Mouse (Mus musculus) hindbrain, embryonic 14.5 days (tissue): ENCODE measurements around the gene Gm45337. TPM values are rescaled to one million over a fixed set of nuclear protein-coding genes. Genes with fewer than 3 reads are reported as not detected.
A peak's percentile ranks its signal among the peaks of the same experiment; 100 is the strongest.
"Not testable (repeated sequence)": the region's sequence is repeated elsewhere in the genome, so short reads cannot be mapped to it uniquely, and the experiment has no call there.

ENCODE experiments used
- ATAC-seq: fragments of 200-750 bp; cut with Nextera tagmentation; 2 replicates; pipeline ENCODE4 v1.8.0; 2017; ENCODE audit warnings: moderate number of reproducible peaks, mild to moderate bottlenecking, moderate TSS enrichment, moderate library complexity; ENCODE audit not compliant: low FRiP score
- DNase-seq: peaks from one replicate; pipeline ENCODE4 v3.0.0-alpha.2; 2015; ENCODE audit warnings: low spot score
- H3K27ac ChIP-seq: fragments of 300-500 bp; sonication (generic); 2 replicates; pipeline ENCODE4 v1.5.1; 2014; ENCODE audit warnings: mild to moderate bottlenecking, moderate library complexity
- H3K27me3 ChIP-seq: fragments of 300-500 bp; sonication (generic); 2 replicates; pipeline ENCODE4 v1.6.1; 2014; ENCODE audit warnings: mild to moderate bottlenecking, low read length, mixed read lengths; ENCODE audit not compliant: control insufficient read depth, insufficient read depth
- H3K36me3 ChIP-seq: fragments of 300-500 bp; sonication (generic); replicated peaks from 2 replicates; pipeline ENCODE4 v1.6.1; 2014; ENCODE audit not compliant: control insufficient read depth, insufficient read depth
- H3K4me1 ChIP-seq: fragments of 300-500 bp; sonication (generic); replicated peaks from 2 replicates; pipeline ENCODE4 v1.6.1; 2014; ENCODE audit warnings: antibody characterized with exemption, low read length, mixed read lengths; ENCODE audit not compliant: control insufficient read depth, insufficient read depth
- H3K4me2 ChIP-seq: fragments of 300-500 bp; sonication (generic); replicated peaks from 2 replicates; pipeline ENCODE4 v1.6.1; 2014; ENCODE audit warnings: mild to moderate bottlenecking, moderate library complexity
- H3K4me3 ChIP-seq: fragments of 300-500 bp; sonication (generic); replicated peaks from 2 replicates; pipeline ENCODE4 v1.5.1; 2014; ENCODE audit warnings: mild to moderate bottlenecking, low read length
- H3K9ac ChIP-seq: fragments of 300-500 bp; sonication (generic); 2 replicates; pipeline ENCODE4 v1.6.1; 2014
- H3K9me3 ChIP-seq: fragments of 300-500 bp; sonication (generic); 2 replicates; pipeline ENCODE4 v1.6.1; 2016; ENCODE audit warnings: low read length; ENCODE audit not compliant: control insufficient read depth
- WGBS: fragments of 180-500 bp; shearing (Covaris S2); extraction: QIAGEN DNeasy Blood & Tissue Kit; methylation state at CpG from one replicate; pipeline ENCODE4 v1.1.7; 2014; 5-methylcytosine and 5-hydroxymethylcytosine counted together
- polyA plus RNA-seq: library from polyadenylated mRNA; unstranded; fragments of >200 nt; fragmentation: Nextera tagmentation; extraction: Ambion mirVana; gene quantifications from 2 replicates; pipeline ENCODE4 v1.2.1, GENCODE M21; 2014

Gene Gm45337
- 0.15 TPM in 1 of 2 replicates, not detected in the other for polyA plus RNA-seq

DNA sequence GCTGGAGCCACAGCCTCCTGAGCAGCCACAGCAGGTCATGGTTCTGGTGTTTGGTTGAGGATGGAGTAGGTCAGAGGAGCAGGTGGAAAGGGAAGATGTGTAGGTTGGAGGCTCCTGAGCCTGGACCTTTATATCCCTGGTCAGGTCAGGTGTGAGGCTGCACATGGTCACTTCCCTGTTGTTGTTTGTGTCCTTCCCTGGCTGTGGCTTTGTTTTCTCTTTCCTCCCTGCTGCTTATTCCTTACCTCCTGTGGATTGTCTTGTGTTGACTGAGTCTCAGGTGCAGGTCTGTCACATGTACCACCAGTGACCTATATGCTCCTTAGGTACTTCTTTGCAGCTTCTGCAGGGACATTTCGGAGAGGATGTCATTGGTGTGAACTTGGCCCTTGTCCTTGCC, at the start of gene Gm45337:
Gene Gm45337 (minus strand): TSS at position 101 of the 400 bp plus-strand sequence.
- DNase-seq: no peak
- no peaks in the 10 kb centered on the region for H3K9me3 ChIP-seq

GRCm38 (mm10) chr7:142190289-142190688, 45.9 kb upstream of the Gm45337 start, which contains the start of gene Gm10153:
TSS of gene Gm10153 (minus strand) at chr7:142190389.
- H3K9ac ChIP-seq: no peak within 1 kb of the TSS
- ATAC-seq (no peak), DNase-seq (no peak)
- no peak within 1 kb of the TSS for H3K4me2 ChIP-seq
- H3K27ac ChIP-seq: no peak within 1 kb of the TSS
- H3K36me3 ChIP-seq: no peaks in the 10 kb centered on the region
- no peaks in the 10 kb centered on the region for H3K4me1 ChIP-seq
- WGBS: 41% methylated on average over 2 of the region's 2 CpGs
- no peaks in the 10 kb centered on the region for H3K27me3 ChIP-seq
- no peaks in the 10 kb centered on the region for H3K9me3 ChIP-seq
- no peak within 1 kb of the TSS for H3K4me3 ChIP-seq

More for the DNA sequence above, at the start of gene Gm45337:
- Histone ChIP-seq H3K4me1 (no peaks in the 10 kb centered on the region), H3K27me3 (no peaks in the 10 kb centered on the region), H3K27ac (no peak within 1 kb of the TSS), H3K4me3 (no peak within 1 kb of the TSS), H3K9ac (no peak within 1 kb of the TSS), H3K36me3 (no peaks in the 10 kb centered on the region), H3K4me2 (no peak within 1 kb of the TSS)
- WGBS: 73% methylated on average over 1 of the region's 1 CpGs
- no peak for ATAC-seq

GRCm38 (mm10) chr7:142188156-142188555, 43.7 kb upstream of the Gm45337 start:
- Histone ChIP-seq H3K4me2 (no peak overlapping the region), H3K27ac (no peak overlapping the region), H3K27me3 (no peaks in the 10 kb centered on the region), H3K4me1 (no peaks in the 10 kb centered on the region), H3K9me3 (no peaks in the 10 kb centered on the region), H3K9ac (no peak overlapping the region), H3K4me3 (no peak overlapping the region), H3K36me3 (no peaks in the 10 kb centered on the region)
- ATAC-seq (no peak), DNase-seq (no peak)
- 68% methylated on average over 2 of the region's 2 CpGs for WGBS

DNA sequence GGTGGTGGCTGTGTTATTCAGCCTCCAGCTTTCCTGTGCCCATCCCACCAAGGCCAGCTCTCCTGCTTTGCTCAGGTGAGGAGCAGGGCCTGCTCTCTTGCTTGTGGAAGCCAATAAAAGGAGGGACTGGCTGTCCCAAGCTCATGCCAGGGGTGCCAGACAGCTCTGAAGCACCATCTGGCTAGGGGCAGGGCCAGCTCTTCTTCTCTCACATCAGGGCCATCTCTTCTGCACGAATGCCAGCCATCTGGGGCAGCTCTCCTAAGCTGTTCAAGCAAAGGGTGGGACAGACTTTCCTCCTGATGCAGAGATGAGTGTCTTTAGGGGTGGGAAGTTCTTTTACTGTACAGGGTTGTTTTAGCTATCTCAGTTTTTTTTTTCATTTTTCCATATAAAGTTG, 36.6 kb upstream of the Gm45337 start:
- no peak overlapping the region for H3K9ac ChIP-seq
- H3K36me3 ChIP-seq: no peaks in the 10 kb centered on the region
- H3K4me1 ChIP-seq: no peaks in the 10 kb centered on the region
- no peaks in the 10 kb centered on the region for H3K27me3 ChIP-seq
- H3K4me2 ChIP-seq: no peak overlapping the region
- no peaks in the 10 kb centered on the region for H3K9me3 ChIP-seq
- no peak overlapping the region for H3K4me3 ChIP-seq
- WGBS: 52% methylated on average over 1 of the region's 1 CpGs
- no peak overlapping the region for H3K27ac ChIP-seq
- ATAC-seq: no peak
- DNase-seq: no peak

DNA sequence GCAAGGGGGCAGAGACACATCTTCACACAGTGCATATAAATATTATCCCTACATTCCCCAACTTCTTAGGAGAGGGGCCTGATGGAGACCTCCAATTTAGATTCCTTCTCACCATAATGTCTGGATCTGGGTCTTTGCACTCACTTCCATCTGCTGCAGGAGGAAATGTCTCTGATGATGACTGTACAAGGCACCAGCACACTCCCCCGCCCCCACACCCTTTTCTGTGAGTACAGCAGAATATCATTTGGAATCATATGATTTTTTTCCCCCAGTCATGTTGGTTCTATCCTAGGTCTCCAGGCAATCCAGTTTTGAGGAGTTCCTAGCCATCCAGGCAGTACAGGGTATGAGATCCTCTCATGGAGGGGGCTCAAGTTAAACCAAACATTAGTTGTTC, 34.3 kb upstream of the Gm45337 start:
- H3K4me2 ChIP-seq: no peak overlapping the region
- no peaks in the 10 kb centered on the region for H3K4me1 ChIP-seq
- ATAC-seq (no peak), DNase-seq (no peak)
- H3K4me3 ChIP-seq: no peak overlapping the region
- H3K9ac ChIP-seq: no peak overlapping the region
- no peaks in the 10 kb centered on the region for H3K27me3 ChIP-seq
- no peaks in the 10 kb centered on the region for H3K36me3 ChIP-seq
- no peak overlapping the region for H3K27ac ChIP-seq
- no peaks in the 10 kb centered on the region for H3K9me3 ChIP-seq
- WGBS: 94% methylated on average over 1 of the region's 1 CpGs

DNA sequence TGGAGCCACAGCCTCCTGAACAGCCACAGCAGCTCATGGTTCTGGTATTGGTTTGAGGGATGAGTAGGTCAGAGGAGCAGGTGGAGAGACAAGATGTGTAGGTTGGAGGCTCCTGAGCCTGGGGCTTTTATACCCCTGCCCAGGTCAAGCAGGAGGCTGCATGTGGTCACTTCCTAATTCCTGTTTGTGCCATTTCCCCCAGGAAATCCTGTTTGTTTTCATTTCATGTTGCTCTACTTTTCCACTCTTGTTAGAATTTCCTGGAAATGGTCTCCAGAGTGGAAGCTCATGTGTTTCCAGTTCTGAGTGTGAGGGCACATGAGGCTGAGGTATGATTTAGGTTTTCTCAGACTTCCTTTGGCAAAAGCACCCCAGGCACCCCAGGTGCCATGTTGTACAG, 31.5 kb upstream of the Gm45337 start, which contains the start of gene Krtap5-2:
Gene Krtap5-2 (minus strand): TSS at position 101 of the 400 bp plus-strand sequence.
- not testable (repeated sequence) for H3K4me1 ChIP-seq, DNase-seq, H3K36me3 ChIP-seq, H3K27me3 ChIP-seq, H3K4me3 ChIP-seq, H3K27ac ChIP-seq, H3K4me2 ChIP-seq, ATAC-seq, H3K9ac ChIP-seq, H3K9me3 ChIP-seq

- Histone ChIP-seq H3K4me1 (no peaks in the 10 kb centered on the region), H3K27me3 (no peaks in the 10 kb centered on the region), H3K27ac (no peak overlapping the region), H3K9me3 (no peaks in the 10 kb centered on the region), H3K9ac (no peak overlapping the region), H3K36me3 (no peaks in the 10 kb centered on the region), H3K4me2 (no peak overlapping the region), H3K4me3 (no peak overlapping the region)
- no peak for ATAC-seq
- WGBS: 49% methylated on average over 3 of the region's 3 CpGs
- peak; percentile 72 for DNase-seq
These were observed 25.4 kb upstream of the Gm45337 start for GRCm38 (mm10) chr7:142169836-142170235.

GRCm38 (mm10) chr7:142165639-142166038, 21.2 kb upstream of the Gm45337 start, which contains the start of gene Gm4553:
TSS of gene Gm4553 (minus strand) at chr7:142165739.
- H3K4me1 ChIP-seq, H3K27ac ChIP-seq, H3K4me3 ChIP-seq, ATAC-seq, H3K9ac ChIP-seq, H3K9me3 ChIP-seq, H3K4me2 ChIP-seq, H3K27me3 ChIP-seq, H3K36me3 ChIP-seq, DNase-seq: not testable (repeated sequence)

- H3K27ac ChIP-seq: no peak overlapping the region
- DNase-seq: no peak
- H3K4me1 ChIP-seq: no peaks in the 10 kb centered on the region
- H3K4me3 ChIP-seq: no peak overlapping the region
- no peak for ATAC-seq
- no peak overlapping the region for H3K4me2 ChIP-seq
- H3K9ac ChIP-seq: no peak overlapping the region
- 93% methylated on average over 3 of the region's 3 CpGs for WGBS
- no peaks in the 10 kb centered on the region for H3K36me3 ChIP-seq
- no peaks in the 10 kb centered on the region for H3K27me3 ChIP-seq
- no peaks in the 10 kb centered on the region for H3K9me3 ChIP-seq
These were observed 15.0 kb upstream of the Gm45337 start for GRCm38 (mm10) chr7:142159366-142159765.

DNA sequence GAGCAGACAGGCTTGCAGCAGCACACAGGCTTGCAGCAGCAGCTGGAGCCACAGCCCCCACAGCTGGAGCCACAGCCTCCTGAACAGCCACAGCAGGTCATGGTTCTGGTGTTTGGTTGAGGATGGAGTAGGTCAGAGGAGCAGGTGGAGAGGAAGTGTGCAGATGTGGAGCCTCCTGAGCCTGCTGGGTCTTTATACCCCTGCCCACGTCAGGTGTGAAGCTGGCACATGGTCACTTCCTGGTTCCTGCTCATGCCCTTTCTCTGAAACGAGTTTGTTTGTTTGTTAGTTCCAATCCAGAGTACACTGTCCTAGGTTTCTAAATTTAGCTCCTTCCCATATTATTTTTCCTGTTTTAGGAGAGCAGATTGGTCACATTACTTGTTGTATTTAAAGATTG, 12.6 kb upstream of the Gm45337 start, which contains the start of gene Gm29735:
Gene Gm29735 (minus strand): TSS at position 101 of the 400 bp plus-strand sequence.
- not testable (repeated sequence) for H3K9me3 ChIP-seq, H3K4me1 ChIP-seq, H3K27ac ChIP-seq, DNase-seq, ATAC-seq, H3K4me2 ChIP-seq, H3K27me3 ChIP-seq, H3K36me3 ChIP-seq, H3K4me3 ChIP-seq, H3K9ac ChIP-seq
- 69% methylated on average over 2 of the region's 2 CpGs for WGBS
